Mouse (Mus musculus): ENCODE data around the gene Bcap31.

Gene Bcap31

GRCm38 (mm10) chrX:73659575-73660283 is 56.2 kb downstream of the Bcap31 start, which contains the start of gene Pnck:
TSS of gene Pnck (minus strand) at chrX:73660117.
- ChIA-PET CTCF (interaction anchor here in 3 of 4 experiments (0.6 to 1.7 kb wide), 8 partner anchors 12 to 201 kb away, joined by 3 to 9 read pairs (median 4); partner anchors contain the start of gene Haus7 (in 1 of the 3)), POLR2A (interaction anchor here in 3 of 4 experiments (0.6 to 1.8 kb wide), 9 partner anchors 9 to 262 kb away, joined by 3 to 9 read pairs (median 3); partner anchors contain the start of genes Abcd1 (in 1 of the 3), Arhgap4 (in 1 of the 3), Bcap31 (in 1 of the 3) and Dusp9 (in 1 of the 3))

GRCm38 (mm10) chrX:73658936-73659574 is 56.9 kb downstream of the Bcap31 start:
- ChIA-PET POLR2A (interaction anchor here in 3 of 4 experiments (0.6 to 1.8 kb wide), 9 partner anchors 13 to 606 kb away, joined by 3 to 9 read pairs (median 4); partner anchors contain the start of genes Abcd1 (in 1 of the 3), Bcap31 (in 1 of the 3), Dusp9 (in 1 of the 3) and Haus7 (in 1 of the 3)), CTCF (interaction anchor here in 2 of 4 experiments (0.7 to 1.4 kb wide), 8 partner anchors 13 to 200 kb away, joined by 3 to 8 read pairs (median 4); partner anchors contain the start of gene Haus7 (in 1 of the 2))

- CTCF ChIA-PET = interaction anchor here in 2 of 4 experiments (0.7 to 1.1 kb wide), 4 partner anchors 13 to 162 kb away, joined by 3 to 8 read pairs (median 4); no protein-coding TSS in a partner anchor
- POLR2A ChIA-PET = interaction anchor here in 3 of 4 experiments (0.6 to 1.8 kb wide), 5 partner anchors 18 to 262 kb away, joined by 3 to 6 read pairs (median 5); partner anchors contain the start of gene Dusp9 (in 1 of the 3)
Observed at GRCm38 (mm10) chrX:73658391-73658790, 57.6 kb downstream of the Bcap31 start.

- POLR2A ChIA-PET = no interaction called here
- CTCF ChIA-PET = interaction anchor here in 2 of 4 experiments (0.6 to 2.0 kb wide), 3 partner anchors 196 to 601 kb away, joined by 4 to 13 read pairs (median 12); partner anchors contain the start of gene Haus7 (in 1 of the 2)
Observed at GRCm38 (mm10) chrX:73655529-73655928, 60.4 kb downstream of the Bcap31 start.

GRCm38 (mm10) chrX:73654177-73654576 is 61.8 kb downstream of the Bcap31 start:
- CTCF ChIA-PET = interaction anchor here (0.5 to 2.0 kb wide), 51 partner anchors 8 to 646 kb away, joined by 3 to 15 read pairs (median 4); partner anchors contain the start of genes Avpr2 (in 1 of the 4), Dusp9 (in 1 of the 4) and Haus7 (in 1 of the 4)
- POLR2A ChIA-PET = interaction anchor here in 2 of 4 experiments (0.7 to 1.4 kb wide), 7 partner anchors 9 to 202 kb away, joined by 3 to 8 read pairs (median 4); partner anchors contain the start of gene Dusp9 (in 1 of the 2)

- POLR2A ChIA-PET = interaction anchor here in 2 of 4 experiments (1.4 to 1.6 kb wide), 2 partner anchors 14 to 61 kb away, joined by 5 to 8 read pairs; partner anchors contain the start of gene Dusp9 (in 1 of the 2)
Observed at GRCm38 (mm10) chrX:73653392-73653791, 62.6 kb downstream of the Bcap31 start.

GRCm38 (mm10) chrX:73650869-73651268 is 65.1 kb downstream of the Bcap31 start:
- CTCF ChIA-PET = interaction anchor here in 1 of 4 experiments (0.6 to 2.6 kb wide), 3 partner anchors 57 to 77 kb away, joined by 3 to 7 read pairs (median 3); no protein-coding TSS in a partner anchor
- POLR2A ChIA-PET = interaction anchor here in 2 of 4 experiments (1.1 to 1.2 kb wide), 2 partner anchors 9 to 11 kb away, joined by 3 read pairs; partner anchors contain the start of gene Pnck (in 1 of the 2)

More at GRCm38 (mm10) chrX:73653392-73653791, 62.6 kb downstream of the Bcap31 start:
- CTCF ChIA-PET = interaction anchor here (0.6 to 1.5 kb wide), 12 partner anchors 7 to 645 kb away, joined by 3 to 9 read pairs (median 4); partner anchors contain the start of gene Dusp9 (in 1 of the 4)

GRCm38 (mm10) chrX:73645121-73645520 is 70.9 kb downstream of the Bcap31 start:
- POLR2A ChIA-PET = interaction anchor here in 3 of 4 experiments (0.6 to 1.4 kb wide), 4 partner anchors 9 to 79 kb away, joined by 3 to 7 read pairs (median 4); no protein-coding TSS in a partner anchor
- CTCF ChIA-PET = interaction anchor here in 3 of 4 experiments (0.7 to 1.5 kb wide), 5 partner anchors 10 to 186 kb away, joined by 3 to 15 read pairs (median 6); partner anchors contain the start of gene Haus7 (in 1 of the 3)

- POLR2A ChIA-PET = interaction anchor here in 3 of 4 experiments (0.6 to 3.2 kb wide), 22 partner anchors 10 to 631 kb away, joined by 3 to 26 read pairs (median 4); partner anchors contain the start of genes Bcap31 (in 1 of the 3), Idh3g (in 1 of the 3), Pnck (in 1 of the 3) and Rpl10 (in 1 of the 3)
- CTCF ChIA-PET = interaction anchor here in 1 of 4 experiments (2.0 to 2.1 kb wide), 2 partner anchors 14 to 46 kb away, joined by 9 to 17 read pairs; no protein-coding TSS in a partner anchor
Observed at GRCm38 (mm10) chrX:73639901-73640469, 76.0 kb downstream of the Bcap31 start.

- ChIA-PET CTCF (interaction anchor here in 3 of 4 experiments (0.6 to 2.1 kb wide), 5 partner anchors 15 to 181 kb away, joined by 3 to 17 read pairs (median 5); partner anchors contain the start of gene Haus7 (in 1 of the 3)), POLR2A (interaction anchor here in 3 of 4 experiments (0.6 to 3.2 kb wide), 26 partner anchors 10 to 721 kb away, joined by 3 to 26 read pairs (median 4); partner anchors contain the start of genes Bcap31 (in 1 of the 3), Cetn2 (in 1 of the 3), Haus7 (in 1 of the 3) and Idh3g (in 1 of the 3))
Observed at GRCm38 (mm10) chrX:73639255-73639675, 76.7 kb downstream of the Bcap31 start, which contains the start of gene Dusp9. TSS of gene Dusp9 (plus strand) at chrX:73639419.

GRCm38 (mm10) chrX:73637415-73637814 is 78.6 kb downstream of the Bcap31 start:
- ChIA-PET POLR2A (interaction anchor here in 3 of 4 experiments (0.7 to 2.2 kb wide), 4 partner anchors 43 to 598 kb away, joined by 3 to 9 read pairs (median 4); no protein-coding TSS in a partner anchor), CTCF (interaction anchor here in 2 of 4 experiments (0.5 to 0.6 kb wide), 2 partner anchors 34 to 67 kb away, joined by 3 to 4 read pairs; no protein-coding TSS in a partner anchor)
